Mouse (Mus musculus) layer of hippocampus, postnatal 36 days (tissue): ENCODE measurements around the gene Ccl25. TPM values are rescaled to one million over a fixed set of nuclear protein-coding genes. Genes with fewer than 3 reads are reported as not detected.
"Not testable (repeated sequence)": the region's sequence is repeated elsewhere in the genome, so short reads cannot be mapped to it uniquely, and the experiment has no call there.

Experiments
- DNase-seq, 2 experiments: peaks; one replicate each; pipeline ENCODE4 v3.0.0; 2022
- total RNA-seq, 2 experiments: library from RNA; stranded (reverse); gene quantifications; 2 replicates each; pipeline ENCODE4 v1.2.3; 2021

The Ccl25 gene
- total RNA-seq, 2 experiments from 2014 or later = 22.7 to 28.4 TPM

GRCm38 (mm10) chr8:4340207-4340606, 15.2 kb downstream of the Ccl25 start:
- DNase-seq = no peak

GRCm38 (mm10) chr8:4347661-4348060, 22.7 kb downstream of the Ccl25 start:
- no peak for DNase-seq

- no peak for DNase-seq
These were observed 23.3 kb downstream of the Ccl25 start for GRCm38 (mm10) chr8:4348275-4348674.

- no peak for DNase-seq
These were observed 24.3 kb downstream of the Ccl25 start for GRCm38 (mm10) chr8:4349335-4349734.

- DNase-seq = no peak
These were observed 25.6 kb downstream of the Ccl25 start for GRCm38 (mm10) chr8:4350618-4351017.

GRCm38 (mm10) chr8:4352562-4352961, 27.6 kb downstream of the Ccl25 start:
- not testable (repeated sequence) for DNase-seq

GRCm38 (mm10) chr8:4353741-4354140, 28.7 kb downstream of the Ccl25 start:
- DNase-seq = no peak

- DNase-seq = no peak
These were observed 29.5 kb downstream of the Ccl25 start for GRCm38 (mm10) chr8:4354516-4354915.

- no peak for DNase-seq
These were observed 30.4 kb downstream of the Ccl25 start for GRCm38 (mm10) chr8:4355455-4355854.

GRCm38 (mm10) chr8:4359362-4359761, 34.4 kb downstream of the Ccl25 start:
- no peak for DNase-seq

- DNase-seq = no peak
These were observed 35.9 kb downstream of the Ccl25 start for GRCm38 (mm10) chr8:4360922-4361321.

GRCm38 (mm10) chr8:4366189-4366588, 41.2 kb downstream of the Ccl25 start:
- DNase-seq = no peak

GRCm38 (mm10) chr8:4367808-4368207, 42.8 kb downstream of the Ccl25 start:
- DNase-seq = peak; percentile 67 to 70

- no peak for DNase-seq
These were observed 43.5 kb downstream of the Ccl25 start for GRCm38 (mm10) chr8:4368470-4368869.

GRCm38 (mm10) chr8:4370078-4370477, 45.1 kb downstream of the Ccl25 start:
- DNase-seq = peak; percentile 14 to 25

- no peak for DNase-seq
These were observed 47.6 kb downstream of the Ccl25 start for GRCm38 (mm10) chr8:4372657-4373056.

GRCm38 (mm10) chr8:4401442-4401841, 76.4 kb downstream of the Ccl25 start:
- no peak for DNase-seq

- no peak for DNase-seq
These were observed 79.2 kb downstream of the Ccl25 start for GRCm38 (mm10) chr8:4403960-4404879.

GRCm38 (mm10) chr8:4404880-4405261, 79.9 kb downstream of the Ccl25 start:
- DNase-seq = no peak

- DNase-seq = not testable (repeated sequence)
These were observed 83.4 kb downstream of the Ccl25 start for GRCm38 (mm10) chr8:4408425-4408824.
